Mouse (Mus musculus): ENCODE results near the gene Nck2. TPM values are rescaled to one million over a fixed set of nuclear protein-coding genes. Genes with fewer than 3 reads are reported as not detected.

Gene Nck2
- polyA plus RNA-seq, 1 experiment from 2014 or later, result 53.2 TPM

DNA sequence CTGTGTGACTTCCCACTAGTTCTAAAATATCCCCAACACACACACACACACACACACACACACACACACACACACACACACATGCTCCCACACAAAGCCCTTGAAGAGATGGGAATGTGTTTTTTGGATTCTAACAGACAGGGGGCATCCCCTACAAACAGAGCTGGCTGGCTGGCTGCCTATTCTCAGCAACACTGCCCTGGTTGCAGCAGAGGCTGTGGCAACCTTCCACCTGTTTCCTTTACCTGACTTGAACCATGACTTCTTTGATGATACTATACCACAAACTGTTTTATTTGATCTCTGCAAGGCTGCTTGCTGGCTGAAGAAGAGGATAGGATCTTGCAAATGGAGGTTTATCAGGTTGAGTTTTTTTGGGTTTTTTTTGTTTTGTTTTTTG lies 41.0 kb upstream of the Nck2 start:
- Histone ChIP-seq H3K9ac (ENCODE audit: low read length) (no peak overlapping the region), H3K36me3 (ENCODE audit: control insufficient read depth, insufficient read depth, low read length) (no peaks in the 10 kb centered on the region), H3K27ac (replicated peaks; ENCODE audit: low read depth, low read length) (no peak overlapping the region), H3K9me3 (ENCODE audit: control insufficient read depth, low read length) (no peaks in the 10 kb centered on the region), H3K4me1 (ENCODE audit: control insufficient read depth, insufficient read depth, low read length) (peaks cover 4% of the 10 kb centered on the region), H3K27me3 (ENCODE audit: control insufficient read depth, insufficient read depth, low read length) (no peaks in the 10 kb centered on the region), H3K4me2 (ENCODE audit: low read depth, severe bottlenecking) (no peak overlapping the region), H3K4me3 (ENCODE audit: low read depth, low read length) (no peak overlapping the region)
- no peak for ATAC-seq (ENCODE audit: insufficient number of reproducible peaks, low FRiP score, low TSS enrichment, low read depth)
- DNase-seq (ENCODE audit: low spot score), result no peak

DNA sequence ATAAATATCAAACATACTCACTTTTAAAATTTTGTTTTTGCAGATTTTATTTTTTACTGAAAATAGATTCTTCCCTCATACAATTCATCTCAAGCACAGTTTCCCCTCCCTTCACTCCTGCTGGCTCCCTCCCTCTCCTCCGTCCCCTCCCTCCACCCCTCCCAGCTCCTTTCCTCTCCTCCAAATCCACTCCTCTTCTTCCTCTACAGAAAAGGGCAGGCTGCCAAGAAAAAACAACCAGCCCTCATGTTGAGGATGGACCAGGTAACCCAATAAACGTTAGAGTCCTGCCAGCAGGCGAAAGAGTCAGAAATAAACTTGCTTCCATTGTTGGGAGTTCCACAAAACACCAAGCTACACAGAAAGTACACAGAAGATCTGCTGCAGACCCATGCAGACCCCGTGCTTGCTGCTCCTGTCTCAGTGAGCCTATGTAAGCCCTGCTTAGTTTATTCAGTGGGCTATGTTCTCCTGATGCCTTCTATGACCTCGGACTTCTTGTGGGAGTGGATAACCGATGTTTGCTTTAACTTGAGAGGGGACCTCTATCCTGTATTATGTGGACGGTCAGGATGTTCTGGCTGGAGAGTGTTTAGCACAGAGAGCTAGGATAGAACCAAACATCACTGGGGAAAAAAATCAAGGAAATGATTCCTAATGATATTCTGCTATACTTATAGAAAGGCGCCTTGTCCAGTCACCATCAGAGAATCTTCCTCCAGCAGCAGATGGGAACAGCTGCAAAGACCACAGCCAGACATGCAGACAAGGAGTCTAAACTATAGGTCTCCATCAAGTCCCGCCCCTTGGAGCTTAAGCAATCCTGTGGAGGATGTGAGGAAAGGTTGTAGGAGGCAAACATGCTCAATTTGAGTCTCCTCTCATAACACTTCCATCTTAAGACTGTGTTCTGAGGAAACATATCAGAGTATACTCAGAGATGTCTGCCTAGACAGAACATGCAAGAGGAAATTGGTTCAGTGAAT lies 39.4 kb upstream of the Nck2 start:
- Histone ChIP-seq H3K36me3 (ENCODE audit: control insufficient read depth, insufficient read depth, low read length) (no peaks in the 10 kb centered on the region), H3K27me3 (ENCODE audit: control insufficient read depth, insufficient read depth, low read length) (no peaks in the 10 kb centered on the region), H3K9ac (ENCODE audit: low read length) (no peak overlapping the region), H3K9me3 (ENCODE audit: control insufficient read depth, low read length) (no peaks in the 10 kb centered on the region), H3K27ac (replicated peaks; ENCODE audit: low read depth, low read length) (no peak overlapping the region), H3K4me3 (ENCODE audit: low read depth, low read length) (no peak overlapping the region), H3K4me1 (ENCODE audit: control insufficient read depth, insufficient read depth, low read length) (no peaks in the 10 kb centered on the region), H3K4me2 (ENCODE audit: low read depth, severe bottlenecking) (no peak overlapping the region)
- DNase-seq (ENCODE audit: low spot score) (no peak), ATAC-seq (ENCODE audit: insufficient number of reproducible peaks, low FRiP score, low TSS enrichment, low read depth) (no peak)
- WGBS, result 71% methylated on average over 9 of the region's 9 CpGs

DNA sequence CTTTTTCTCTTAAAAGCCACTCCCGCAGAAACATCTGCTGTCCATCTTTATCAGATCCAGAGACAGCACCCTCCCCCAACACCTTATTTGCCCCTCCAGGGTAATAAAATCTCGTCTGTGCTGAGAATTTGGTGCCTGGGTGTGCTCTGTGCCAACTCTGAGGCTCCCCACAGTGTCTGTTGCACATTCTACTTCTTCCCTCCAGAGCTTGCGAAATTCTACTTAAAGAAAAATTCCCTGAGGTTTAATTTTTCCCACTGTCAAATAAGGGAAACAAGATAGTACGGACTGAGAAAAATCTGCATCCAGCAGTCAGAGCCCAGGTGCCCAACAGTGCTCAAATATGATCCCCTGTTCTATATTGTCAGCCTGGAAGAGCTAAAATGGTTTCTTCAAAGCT lies 35.4 kb upstream of the Nck2 start:
- WGBS, result 51% methylated on average over 4 of the region's 4 CpGs

DNA sequence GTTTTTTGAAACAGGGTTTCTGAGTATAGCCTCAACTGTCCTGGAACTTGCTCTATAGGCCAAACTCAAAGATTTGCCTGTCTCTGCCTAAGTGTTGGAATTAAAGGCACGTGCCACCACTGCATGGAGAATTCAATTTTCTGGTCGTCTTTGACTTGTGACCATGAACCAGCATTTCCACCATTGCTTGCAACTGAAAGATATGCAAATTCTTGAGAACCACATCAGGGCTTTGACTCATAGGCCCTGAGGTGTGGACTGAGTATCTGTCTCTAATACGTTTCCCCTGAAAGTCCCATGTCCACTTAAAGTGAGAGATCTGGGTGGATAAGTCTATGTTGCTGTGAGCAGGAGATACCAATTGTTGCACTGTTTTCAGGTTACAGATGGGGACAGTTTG lies 31.6 kb upstream of the Nck2 start:
- ATAC-seq (ENCODE audit: insufficient number of reproducible peaks, low FRiP score, low TSS enrichment, low read depth), result no peak
- Histone ChIP-seq H3K9me3 (ENCODE audit: control insufficient read depth, low read length) (no peaks in the 10 kb centered on the region), H3K27ac (replicated peaks; ENCODE audit: low read depth, low read length) (no peak overlapping the region), H3K4me1 (ENCODE audit: control insufficient read depth, insufficient read depth, low read length) (no peaks in the 10 kb centered on the region), H3K36me3 (ENCODE audit: control insufficient read depth, insufficient read depth, low read length) (no peaks in the 10 kb centered on the region), H3K4me3 (ENCODE audit: low read depth, low read length) (no peak overlapping the region), H3K27me3 (ENCODE audit: control insufficient read depth, insufficient read depth, low read length) (no peaks in the 10 kb centered on the region), H3K4me2 (ENCODE audit: low read depth, severe bottlenecking) (no peak overlapping the region), H3K9ac (ENCODE audit: low read length) (no peak overlapping the region)
- DNase-seq (ENCODE audit: low spot score), result no peak
- WGBS, result 84% methylated on average over 3 of the region's 3 CpGs

More for the DNA sequence above, 35.4 kb upstream of the Nck2 start:
- no peak overlapping the region for H3K4me2 ChIP-seq (ENCODE audit: low read depth, severe bottlenecking)
- H3K4me1 ChIP-seq (ENCODE audit: control insufficient read depth, insufficient read depth, low read length), result no peaks in the 10 kb centered on the region
- H3K9ac ChIP-seq (ENCODE audit: low read length), result no peak overlapping the region
- no peak overlapping the region for H3K4me3 ChIP-seq (ENCODE audit: low read depth, low read length)
- no peaks in the 10 kb centered on the region for H3K36me3 ChIP-seq (ENCODE audit: control insufficient read depth, insufficient read depth, low read length)
- ATAC-seq (ENCODE audit: insufficient number of reproducible peaks, low FRiP score, low TSS enrichment, low read depth), result no peak
- H3K9me3 ChIP-seq (ENCODE audit: control insufficient read depth, low read length), result no peaks in the 10 kb centered on the region
- DNase-seq (ENCODE audit: low spot score), result no peak
- H3K27ac ChIP-seq (replicated peaks; ENCODE audit: low read depth, low read length), result no peak overlapping the region
- no peaks in the 10 kb centered on the region for H3K27me3 ChIP-seq (ENCODE audit: control insufficient read depth, insufficient read depth, low read length)

DNA sequence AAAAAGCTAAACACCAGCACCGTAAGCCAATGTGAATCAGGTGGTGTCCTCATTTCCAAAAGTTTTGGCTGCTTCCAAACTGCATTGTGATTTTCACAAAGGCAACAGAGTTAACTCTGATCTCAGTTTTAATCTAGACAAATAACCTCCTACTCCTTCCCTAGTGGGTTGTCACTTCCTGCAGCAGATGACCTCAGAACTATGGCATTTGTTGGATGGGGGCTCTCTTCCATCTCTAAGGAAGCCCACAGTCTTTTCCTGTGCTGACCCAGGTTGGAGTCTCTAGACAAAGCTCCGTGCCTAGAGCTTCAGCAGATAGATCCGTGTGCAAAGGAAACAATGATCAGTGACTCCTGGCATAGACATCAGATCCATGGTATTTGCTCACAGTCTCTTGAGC lies 31.1 kb upstream of the Nck2 start:
- H3K4me3 ChIP-seq (ENCODE audit: low read depth, low read length), result no peak overlapping the region
- H3K4me1 ChIP-seq (ENCODE audit: control insufficient read depth, insufficient read depth, low read length), result no peaks in the 10 kb centered on the region
- WGBS, result 83% methylated on average over 3 of the region's 3 CpGs
- DNase-seq (ENCODE audit: low spot score) (no peak), ATAC-seq (ENCODE audit: insufficient number of reproducible peaks, low FRiP score, low TSS enrichment, low read depth) (no peak)
- H3K4me2 ChIP-seq (ENCODE audit: low read depth, severe bottlenecking), result no peak overlapping the region
- no peaks in the 10 kb centered on the region for H3K36me3 ChIP-seq (ENCODE audit: control insufficient read depth, insufficient read depth, low read length)
- no peaks in the 10 kb centered on the region for H3K27me3 ChIP-seq (ENCODE audit: control insufficient read depth, insufficient read depth, low read length)
- no peaks in the 10 kb centered on the region for H3K9me3 ChIP-seq (ENCODE audit: control insufficient read depth, low read length)
- H3K27ac ChIP-seq (replicated peaks; ENCODE audit: low read depth, low read length), result no peak overlapping the region
- no peak overlapping the region for H3K9ac ChIP-seq (ENCODE audit: low read length)

DNA sequence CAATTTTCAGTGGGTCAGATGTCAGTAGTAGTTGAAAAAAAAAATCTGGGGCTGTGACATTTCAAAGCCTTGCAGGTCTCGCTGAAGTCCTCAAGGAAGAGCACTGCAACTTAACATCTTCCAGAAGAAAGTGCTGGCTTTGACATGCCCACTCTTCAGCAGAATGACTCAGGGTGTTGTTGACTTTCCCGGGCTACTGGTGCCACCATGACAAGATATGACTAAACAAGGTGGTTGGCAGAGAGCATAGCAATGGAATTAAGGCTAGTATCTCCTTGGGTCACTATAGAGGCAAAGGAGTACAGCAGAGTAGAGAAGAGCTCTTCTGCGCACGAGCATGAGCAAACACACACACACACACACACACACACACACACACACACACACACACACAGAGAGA lies 30.6 kb upstream of the Nck2 start:
- no peak for DNase-seq (ENCODE audit: low spot score)
- H3K4me1 ChIP-seq (ENCODE audit: control insufficient read depth, insufficient read depth, low read length), result no peaks in the 10 kb centered on the region

DNA sequence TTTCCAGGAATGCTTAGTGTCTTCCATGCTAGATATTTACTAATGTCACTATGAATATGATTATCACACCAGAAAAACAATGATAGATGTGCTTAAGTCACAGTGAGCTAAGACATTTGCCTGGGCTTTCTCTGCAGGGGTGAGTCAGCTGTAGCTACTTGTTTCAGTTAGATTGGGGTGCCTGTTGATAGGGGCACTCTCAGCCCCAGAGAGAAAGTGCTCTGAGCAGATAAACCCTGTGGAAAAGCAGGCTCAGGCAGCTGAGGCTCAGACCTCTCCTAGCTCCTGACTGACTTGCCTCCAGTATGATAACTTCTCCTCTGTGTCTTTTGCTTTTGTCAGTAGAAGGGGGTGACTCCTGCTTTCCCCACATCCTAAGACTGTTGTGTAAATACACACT lies 30.2 kb upstream of the Nck2 start:
- Histone ChIP-seq H3K27me3 (ENCODE audit: control insufficient read depth, insufficient read depth, low read length) (no peaks in the 10 kb centered on the region), H3K9me3 (ENCODE audit: control insufficient read depth, low read length) (no peaks in the 10 kb centered on the region), H3K4me3 (ENCODE audit: low read depth, low read length) (no peak overlapping the region), H3K27ac (replicated peaks; ENCODE audit: low read depth, low read length) (no peak overlapping the region), H3K4me2 (ENCODE audit: low read depth, severe bottlenecking) (no peak overlapping the region), H3K36me3 (ENCODE audit: control insufficient read depth, insufficient read depth, low read length) (no peaks in the 10 kb centered on the region), H3K4me1 (ENCODE audit: control insufficient read depth, insufficient read depth, low read length) (no peaks in the 10 kb centered on the region), H3K9ac (ENCODE audit: low read length) (no peak overlapping the region)
- DNase-seq (ENCODE audit: low spot score) (no peak), ATAC-seq (ENCODE audit: insufficient number of reproducible peaks, low FRiP score, low TSS enrichment, low read depth) (no peak)

More for the DNA sequence above, 30.6 kb upstream of the Nck2 start:
- no peak overlapping the region for H3K27ac ChIP-seq (replicated peaks; ENCODE audit: low read depth, low read length)
- no peak for ATAC-seq (ENCODE audit: insufficient number of reproducible peaks, low FRiP score, low TSS enrichment, low read depth)
- no peak overlapping the region for H3K9ac ChIP-seq (ENCODE audit: low read length)
- H3K4me2 ChIP-seq (ENCODE audit: low read depth, severe bottlenecking), result no peak overlapping the region
- 90% methylated on average over 4 of the region's 4 CpGs for WGBS
- no peaks in the 10 kb centered on the region for H3K36me3 ChIP-seq (ENCODE audit: control insufficient read depth, insufficient read depth, low read length)
- H3K9me3 ChIP-seq (ENCODE audit: control insufficient read depth, low read length), result no peaks in the 10 kb centered on the region
- H3K4me3 ChIP-seq (ENCODE audit: low read depth, low read length), result no peak overlapping the region
- no peaks in the 10 kb centered on the region for H3K27me3 ChIP-seq (ENCODE audit: control insufficient read depth, insufficient read depth, low read length)

DNA sequence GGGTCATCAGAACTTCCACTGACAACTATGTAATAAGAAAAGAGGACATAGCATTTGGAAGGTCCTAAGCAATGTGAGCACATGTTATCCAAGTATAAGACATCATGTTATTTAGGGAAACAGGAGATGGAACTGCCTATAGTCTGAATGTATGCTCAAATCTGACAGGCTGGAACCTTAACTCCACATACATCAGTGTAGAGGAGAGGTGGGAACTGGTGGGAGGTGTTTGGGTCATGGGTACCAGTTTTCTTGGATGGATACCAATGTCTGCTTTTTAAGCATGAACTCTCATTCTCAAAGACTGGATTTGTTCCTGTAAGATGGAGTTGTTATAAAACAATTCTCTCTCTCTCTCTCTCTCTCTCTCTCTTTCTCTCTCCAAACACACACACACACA lies 29.4 kb upstream of the Nck2 start:
- no peak for DNase-seq (ENCODE audit: low spot score)
- no peaks in the 10 kb centered on the region for H3K27me3 ChIP-seq (ENCODE audit: control insufficient read depth, insufficient read depth, low read length)
- no peak overlapping the region for H3K4me2 ChIP-seq (ENCODE audit: low read depth, severe bottlenecking)
- H3K36me3 ChIP-seq (ENCODE audit: control insufficient read depth, insufficient read depth, low read length), result no peaks in the 10 kb centered on the region
- H3K9ac ChIP-seq (ENCODE audit: low read length), result no peak overlapping the region
- H3K27ac ChIP-seq (replicated peaks; ENCODE audit: low read depth, low read length), result no peak overlapping the region
- no peaks in the 10 kb centered on the region for H3K9me3 ChIP-seq (ENCODE audit: control insufficient read depth, low read length)
- no peak overlapping the region for H3K4me3 ChIP-seq (ENCODE audit: low read depth, low read length)
- H3K4me1 ChIP-seq (ENCODE audit: control insufficient read depth, insufficient read depth, low read length), result no peaks in the 10 kb centered on the region
- ATAC-seq (ENCODE audit: insufficient number of reproducible peaks, low FRiP score, low TSS enrichment, low read depth), result no peak
